Mouse (Mus musculus): ENCODE measurements around the gene Ddx11.

DNA sequence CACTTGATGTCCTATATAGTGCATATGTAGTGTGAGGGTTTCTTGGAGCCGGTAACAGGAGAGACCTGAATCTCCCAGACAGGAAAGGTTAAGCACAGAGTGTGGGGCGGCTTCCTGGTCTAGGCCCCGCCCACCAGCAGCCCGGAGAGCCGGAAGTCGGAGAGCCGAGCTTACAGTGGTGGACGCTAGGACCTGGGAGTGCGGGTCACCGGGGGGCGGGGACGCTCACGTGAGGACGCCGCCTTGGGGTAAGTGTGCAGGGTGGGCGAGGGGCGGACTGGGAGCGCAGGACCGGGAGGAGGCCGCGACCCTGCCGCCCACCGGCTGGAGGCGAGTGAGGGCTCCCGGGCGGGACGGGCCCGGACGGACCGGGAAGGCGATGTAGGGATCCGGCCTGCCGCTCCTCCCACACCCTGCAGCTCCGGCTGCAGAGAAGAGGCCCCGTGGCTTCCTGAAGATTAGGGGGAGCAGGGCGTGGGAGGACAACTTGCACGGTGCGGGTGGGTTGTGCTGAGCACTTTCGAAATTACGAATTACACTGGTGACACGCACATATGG, 11.8 kb upstream of the Ddx11 start, which contains the start of gene Washc1:
- TF ChIP-seq CTCF (IDR thresholded peaks at IDR 0.05; ENCODE audit: extremely low read depth, insufficient read depth, insufficient read length, insufficient replicate concordance) = no peak
- no peak; the same call in 1 of the 2 replicates for TF ChIP-seq POLR2A (IDR thresholded peaks at IDR 0.05; ENCODE audit: low read depth, low read length)
